Mouse (Mus musculus) embryonic fibroblast, embryonic 13.5 days (primary cell): ENCODE results near the gene Atpif1. TPM values are rescaled to one million over a fixed set of nuclear protein-coding genes. Genes with fewer than 3 reads are reported as not detected.

Source experiments
- H3K27ac ChIP-seq: 2 replicates; pipeline ENCODE4 v1.5.1; 2012; ENCODE audit warnings: low read length, control low read depth, inconsistent platforms; ENCODE audit not compliant: insufficient read depth
- H3K4me1 ChIP-seq: 2 replicates; pipeline ENCODE4 v1.6.1; 2011; ENCODE audit warnings: low read length; ENCODE audit not compliant: control insufficient read depth, insufficient read depth
- H3K4me3 ChIP-seq: 2 replicates; pipeline ENCODE4 v1.5.1; 2011; ENCODE audit warnings: mild to moderate bottlenecking, control low read depth, low read length; ENCODE audit not compliant: insufficient read depth
- CTCF ChIP-seq: IDR thresholded peaks from 2 replicates; pipeline ENCODE4 v1.5.1; 2011; ENCODE audit warnings: mild to moderate bottlenecking, control low read depth, low read length, moderate library complexity, borderline replicate concordance; ENCODE audit not compliant: insufficient read depth
- POLR2A ChIP-seq: IDR thresholded peaks from 2 replicates; pipeline ENCODE4 v1.6.1; 2011; ENCODE audit warnings: low read depth, mild to moderate bottlenecking, control low read depth, low read length, moderate library complexity
- polyA plus RNA-seq: library from polyadenylated mRNA; stranded (reverse); fragments of >200 nt; gene quantifications from 2 replicates; pipeline ENCODE4 v1.2.4, GENCODE M21; 2011; ENCODE audit warnings: low read depth; ENCODE audit not compliant: missing spikeins, insufficient read length

Gene Atpif1
- polyA plus RNA-seq, 1 experiment, result 397 TPM

DNA sequence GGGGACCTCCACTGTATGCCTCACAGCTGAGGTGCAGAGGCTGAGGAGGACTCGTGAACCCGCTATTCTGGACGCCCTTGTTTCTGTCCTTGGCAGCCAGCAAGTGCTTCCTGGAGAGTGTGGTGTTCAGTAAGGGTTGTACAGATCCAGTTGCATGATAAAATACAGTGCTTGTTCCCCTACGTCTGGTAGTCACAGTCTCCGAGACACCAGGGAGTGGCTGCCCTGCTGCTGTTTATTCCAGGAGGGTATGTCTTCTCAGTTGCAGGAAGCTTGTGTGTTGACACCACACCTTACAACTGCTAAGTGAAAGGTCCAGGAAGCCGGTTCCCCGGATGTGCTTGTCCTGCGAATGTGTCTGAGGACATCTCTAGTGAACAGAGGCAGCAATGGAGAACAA is 21.2 kb upstream of the Atpif1 start:
- TF ChIP-seq POLR2A (no peak), CTCF (no peak)
- Histone ChIP-seq H3K27ac (no peak overlapping the region), H3K4me1 (no peaks in the 10 kb centered on the region), H3K4me3 (no peak overlapping the region)

DNA sequence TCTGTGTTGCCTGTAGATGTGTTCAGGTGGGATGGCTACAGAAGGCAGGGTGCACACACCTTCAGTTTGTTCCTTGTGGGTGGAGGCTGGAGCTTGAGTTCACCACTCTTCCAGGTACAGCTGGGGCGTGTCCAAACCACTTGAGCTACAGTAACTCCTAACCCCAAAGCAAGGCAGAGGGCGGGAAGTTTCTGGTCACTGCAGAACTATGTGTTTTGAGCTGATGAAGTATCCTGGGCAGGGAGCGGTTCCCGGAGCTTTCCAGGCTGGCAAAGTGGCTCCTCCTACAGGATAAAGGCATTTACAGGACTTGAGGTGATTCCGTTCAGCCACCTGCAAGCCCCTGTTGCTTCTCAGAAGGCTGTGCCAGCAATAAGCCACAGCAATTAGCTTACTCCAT is 20.8 kb upstream of the Atpif1 start:
- TF ChIP-seq CTCF (no peak), POLR2A (no peak)
- Histone ChIP-seq H3K4me3 (no peak overlapping the region), H3K4me1 (no peaks in the 10 kb centered on the region), H3K27ac (no peak overlapping the region)

DNA sequence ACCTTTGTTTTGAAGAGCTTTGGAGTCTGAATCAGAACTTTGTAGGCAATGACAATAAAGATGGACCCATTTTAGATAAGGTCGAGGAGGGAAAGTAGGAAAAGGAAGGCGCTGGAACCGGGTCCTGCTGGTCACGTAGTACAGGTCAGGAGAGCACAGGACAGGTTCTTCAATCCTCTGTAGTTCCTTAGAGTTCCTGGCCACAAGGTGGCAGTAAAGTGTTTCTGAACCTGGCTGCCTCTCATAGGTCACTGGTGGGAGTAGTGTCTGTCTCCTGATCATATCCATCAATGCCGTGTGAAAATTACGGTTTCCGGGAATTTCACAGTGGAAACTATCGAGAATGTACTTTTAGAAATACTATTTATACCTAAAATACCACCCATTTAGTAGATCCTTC is 12.4 kb upstream of the Atpif1 start:
- Histone ChIP-seq H3K27ac (no peak overlapping the region), H3K4me3 (no peak overlapping the region), H3K4me1 (no peaks in the 10 kb centered on the region)
- TF ChIP-seq POLR2A, result no peak
- TF ChIP-seq CTCF, result peak; percentile 41; the same call in 1 of the 2 replicates

DNA sequence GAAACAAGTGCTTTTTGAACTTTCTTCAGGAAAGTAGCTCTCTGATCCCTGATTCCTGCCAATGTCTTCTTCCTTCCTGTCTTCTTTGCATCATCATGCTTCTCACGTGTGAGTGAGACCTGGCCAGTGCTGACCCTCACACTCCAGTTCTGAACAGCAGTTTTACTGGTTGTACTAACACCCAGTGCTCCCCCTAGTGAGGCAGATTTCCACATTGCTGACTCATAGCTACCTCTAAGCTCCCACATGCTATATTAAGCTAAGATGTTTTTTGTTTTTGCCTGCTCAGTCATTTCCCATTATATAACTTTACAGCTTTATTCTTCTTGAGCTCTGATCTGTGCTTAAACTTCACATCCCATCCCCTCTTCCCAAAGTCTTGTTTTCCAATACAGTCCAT is 9.3 kb upstream of the Atpif1 start:
- no peak overlapping the region for H3K27ac ChIP-seq
- H3K4me3 ChIP-seq, result no peak overlapping the region
- H3K4me1 ChIP-seq, result no peaks in the 10 kb centered on the region
- TF ChIP-seq POLR2A (no peak), CTCF (no peak)

DNA sequence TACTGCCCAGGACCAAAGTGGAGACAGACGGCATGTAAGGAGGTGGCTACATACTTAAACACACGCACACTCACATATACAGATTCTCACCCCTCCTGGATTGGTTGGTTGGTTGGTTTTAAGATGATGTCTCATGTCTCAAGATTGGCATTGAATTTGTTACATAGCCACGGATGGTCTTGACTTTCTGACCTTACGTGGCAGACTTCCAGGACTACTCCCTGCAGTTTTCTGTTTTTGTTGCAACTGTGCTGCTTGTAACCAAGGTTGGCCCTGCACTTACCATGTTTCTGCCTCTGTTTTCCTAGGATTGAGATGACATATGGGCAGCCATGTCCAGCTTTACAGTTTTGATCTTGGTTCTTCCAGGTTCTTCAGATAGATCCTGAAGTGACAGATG is 8.0 kb upstream of the Atpif1 start:
- H3K4me3 ChIP-seq, result no peak overlapping the region
- H3K4me1 ChIP-seq, result no peaks in the 10 kb centered on the region
- TF ChIP-seq POLR2A (no peak), CTCF (no peak)
- H3K27ac ChIP-seq, result no peak overlapping the region

DNA sequence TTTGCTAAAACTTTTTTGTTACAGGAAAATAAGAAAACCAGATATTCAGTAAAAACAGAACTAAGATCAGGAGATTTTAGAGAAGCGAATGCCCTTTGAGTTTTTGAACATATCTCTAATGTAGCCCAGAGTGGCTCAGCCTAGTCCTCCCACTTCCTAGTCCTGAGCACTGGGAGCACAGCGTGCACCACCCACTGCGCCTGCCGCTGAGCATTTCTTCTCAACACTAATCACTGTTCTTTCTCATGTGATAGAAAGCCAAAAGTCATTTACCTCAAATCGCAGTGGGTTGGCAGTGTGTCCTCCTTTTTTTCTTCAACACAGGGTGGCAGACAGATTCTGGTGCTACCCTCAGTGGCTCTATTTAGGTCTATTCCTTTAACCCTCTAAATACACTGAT is 6.0 kb upstream of the Atpif1 start:
- TF ChIP-seq POLR2A (no peak), CTCF (no peak)

DNA sequence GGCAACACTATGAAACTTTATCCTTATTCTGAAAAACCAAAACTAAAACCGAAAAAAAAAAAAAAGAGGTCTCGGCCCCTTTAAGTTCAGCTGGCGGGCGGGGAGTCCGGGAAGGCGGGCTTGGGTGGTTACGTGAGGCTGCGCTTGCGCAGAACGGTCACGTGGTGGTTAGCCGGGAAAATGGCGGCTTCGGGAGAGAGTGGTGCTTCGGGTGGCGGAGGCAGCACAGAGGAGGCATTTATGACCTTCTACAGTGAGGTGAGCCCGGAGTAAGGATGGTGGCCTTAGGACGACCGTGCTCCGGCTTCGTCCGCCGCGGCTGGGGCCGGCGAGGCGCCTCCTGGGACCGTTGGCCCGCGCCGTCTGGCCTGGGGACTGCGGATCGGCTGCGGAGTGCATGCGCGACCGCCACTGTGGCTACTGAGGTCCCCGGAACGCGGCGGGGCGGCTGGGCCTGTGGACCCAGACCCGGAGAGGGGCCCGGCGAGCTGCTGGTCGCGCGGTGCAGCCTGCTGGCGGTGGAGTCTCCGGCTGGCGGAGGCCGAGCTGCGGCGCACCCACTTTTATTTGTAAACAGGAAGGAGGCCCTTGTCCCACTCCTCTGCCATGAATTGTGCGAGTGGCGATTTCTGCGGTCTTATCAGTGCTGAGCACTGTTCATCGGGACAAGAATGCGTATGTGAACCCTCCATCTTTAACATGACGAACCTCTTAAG is 2.1 kb upstream of the Atpif1 start, which contains the start of gene Dnajc8:
Gene Dnajc8 (plus strand): TSS at position 145 of the 716 bp plus-strand sequence.
- Histone ChIP-seq H3K4me1 (no peaks in the 10 kb centered on the region; the same call in 1 of the 2 replicates), H3K27ac (peak within 1 kb of the TSS; percentile 25; the same call in 1 of the 2 replicates), H3K4me3 (peak within 1 kb of the TSS; percentile 97)
- TF ChIP-seq CTCF (no peak), POLR2A (peak; percentile 85)

More for the DNA sequence above, 6.0 kb upstream of the Atpif1 start:
- H3K4me1 ChIP-seq, result no peaks in the 10 kb centered on the region
- H3K4me3 ChIP-seq, result no peak overlapping the region
- no peak overlapping the region for H3K27ac ChIP-seq

DNA sequence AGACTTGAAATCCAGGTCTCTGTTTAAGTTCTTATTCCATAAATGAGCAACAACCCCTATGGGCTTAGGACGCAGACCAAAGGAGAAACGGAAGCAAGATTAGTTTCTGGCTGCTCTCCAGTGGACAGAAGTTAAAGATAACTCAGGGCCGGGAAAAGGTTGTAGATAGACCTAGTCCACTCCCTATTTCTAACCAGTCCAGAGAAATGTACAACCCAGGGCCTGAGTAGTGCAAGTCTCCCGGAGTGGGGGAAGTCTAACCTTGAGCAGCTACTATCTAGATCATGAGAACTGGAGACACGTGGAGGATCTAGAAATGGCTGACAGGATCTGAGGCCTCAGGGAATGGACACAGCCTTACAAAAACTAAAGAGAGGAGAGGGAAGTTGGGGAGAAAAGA is 963 bp downstream of the Atpif1 start:
- Histone ChIP-seq H3K4me3 (peak overlapping the region; percentile 88), H3K4me1 (no peaks in the 10 kb centered on the region; the same call in 1 of the 2 replicates), H3K27ac (no peak overlapping the region)
- TF ChIP-seq POLR2A (no peak), CTCF (no peak)

DNA sequence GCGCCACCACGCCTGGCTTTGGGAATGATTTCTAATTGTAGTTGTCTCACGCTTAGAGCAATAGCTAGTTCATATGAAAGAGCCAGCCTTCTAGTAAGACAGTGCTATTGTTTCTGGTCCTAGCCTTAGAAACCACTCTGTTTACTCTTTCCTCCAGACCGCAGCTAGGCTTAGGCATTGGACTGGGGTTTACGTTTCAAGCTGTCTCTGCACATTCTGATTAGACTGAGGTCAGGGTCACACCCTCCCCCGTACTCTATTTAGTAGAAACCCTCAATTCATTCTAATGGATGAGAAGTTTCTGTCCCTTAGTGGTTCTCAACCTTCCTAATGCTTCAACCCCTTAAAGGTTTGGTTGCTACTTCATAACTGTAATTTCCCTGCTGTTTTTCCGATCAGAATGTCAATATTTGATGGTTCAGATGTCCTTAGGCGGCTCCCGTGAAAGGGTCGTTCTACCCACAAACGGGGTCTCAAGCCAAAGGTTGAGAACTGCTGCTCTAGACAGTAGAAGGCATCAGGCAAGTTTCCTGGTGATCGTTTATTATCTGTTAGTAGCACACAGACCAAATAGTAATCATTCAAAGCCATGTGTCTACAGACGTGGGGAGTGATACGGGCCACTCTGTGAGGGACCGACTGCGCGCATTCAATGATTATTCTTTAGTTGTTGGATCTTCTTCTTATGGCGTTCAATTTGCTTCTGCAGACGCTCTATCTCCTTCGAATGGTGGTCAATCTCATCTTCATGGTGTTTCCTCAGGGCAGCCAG is 3.2 kb downstream of the Atpif1 start:
- no peak overlapping the region for H3K4me3 ChIP-seq
- no peaks in the 10 kb centered on the region; the same call in 1 of the 2 replicates for H3K4me1 ChIP-seq
- TF ChIP-seq CTCF, result no peak
- no peak for TF ChIP-seq POLR2A
- H3K27ac ChIP-seq, result no peak overlapping the region

DNA sequence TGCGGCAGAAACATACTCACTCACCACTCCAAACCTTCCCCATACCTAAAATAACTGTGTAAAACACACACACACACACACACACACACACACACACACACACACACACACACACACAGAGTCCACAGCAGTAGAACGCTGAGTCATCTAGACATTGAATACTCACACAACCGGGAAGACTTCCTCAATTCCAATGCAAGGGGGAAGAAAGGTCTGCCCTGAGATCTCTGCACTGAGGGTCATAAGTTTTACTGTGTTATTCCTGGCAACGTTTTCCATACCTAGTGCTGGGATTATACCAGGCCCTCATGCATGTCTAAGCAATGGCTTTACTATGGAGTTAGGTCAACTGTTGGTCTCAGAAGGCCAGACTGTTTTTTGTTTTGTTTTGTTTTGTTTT is 4.1 kb downstream of the Atpif1 start:
- peak overlapping the region; percentile 27; the same call in 1 of the 2 replicates for H3K27ac ChIP-seq
- H3K4me1 ChIP-seq, result peaks cover 5% of the 10 kb centered on the region; the same call in 1 of the 2 replicates
- no peak for TF ChIP-seq POLR2A
- no peak overlapping the region for H3K4me3 ChIP-seq
